Mouse (Mus musculus): ENCODE results near the gene Ccdc120. TPM values are rescaled to one million over a fixed set of nuclear protein-coding genes. Genes with fewer than 3 reads are reported as not detected.

Ccdc120 gene
- polyA plus RNA-seq, 1 experiment from 2014 or later: 4.1 TPM

DNA sequence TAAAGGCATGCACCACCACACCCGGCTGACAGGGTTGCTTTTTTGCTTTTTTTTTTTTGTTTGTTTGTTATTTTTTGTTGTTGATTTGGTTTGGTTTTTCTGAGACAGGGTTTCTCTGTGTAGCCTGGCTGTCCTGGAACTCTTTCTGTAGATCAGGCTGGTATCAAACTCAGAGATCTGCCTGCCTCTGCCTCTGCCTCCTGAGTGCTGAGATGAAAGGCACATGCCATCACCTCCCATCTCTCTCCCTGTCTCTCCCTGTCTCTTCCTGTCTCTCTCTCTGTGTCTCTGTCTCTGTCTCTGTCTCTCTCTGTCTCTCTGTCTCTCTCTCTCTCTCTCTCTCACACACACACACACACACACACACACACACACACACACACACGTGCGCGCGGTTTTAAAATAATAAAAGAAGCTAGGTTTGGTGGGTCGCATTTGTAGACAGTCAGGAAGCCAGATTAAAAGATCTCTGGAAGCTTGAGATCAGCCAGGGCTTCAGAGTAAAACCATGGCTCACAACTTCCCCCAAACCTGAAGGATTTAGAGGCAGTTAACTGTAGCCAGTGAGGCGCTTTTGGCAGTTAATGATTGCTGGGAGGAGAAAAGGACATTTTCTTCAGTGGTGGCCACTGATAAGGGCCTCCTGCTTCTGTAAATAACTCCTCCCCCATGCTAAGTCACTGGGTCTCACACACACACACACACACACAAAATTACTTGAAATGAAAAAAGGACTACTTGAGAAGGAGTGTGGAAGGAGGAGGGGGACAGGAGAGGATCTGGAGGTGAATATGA lies 27.9 kb upstream of the Ccdc120 start:
- WGBS: 61% methylated on average over 7 of the region's 7 CpGs
- Histone ChIP-seq H3K27me3 (ENCODE audit: control insufficient read depth, insufficient read depth, low read length) (no peaks in the 10 kb centered on the region), H3K27ac (ENCODE audit: low read length) (no peak overlapping the region), H3K9me3 (replicated peaks; ENCODE audit: control insufficient read depth, low read length) (no peaks in the 10 kb centered on the region), H3K4me1 (ENCODE audit: control insufficient read depth, insufficient read depth, low read length) (no peaks in the 10 kb centered on the region), H3K4me3 (ENCODE audit: low read length) (no peak overlapping the region), H3K9ac (ENCODE audit: low read length) (no peak overlapping the region), H3K4me2 (ENCODE audit: low read depth, low read length) (no peak overlapping the region), H3K36me3 (ENCODE audit: control insufficient read depth, insufficient read depth) (0 out of 2 replicates have a peak, but pooled peaks cover 2% of the 10 kb centered on the region)
- no peak for ATAC-seq (replicated peaks; ENCODE audit: extremely low read depth, insufficient read depth, low FRiP score)

DNA sequence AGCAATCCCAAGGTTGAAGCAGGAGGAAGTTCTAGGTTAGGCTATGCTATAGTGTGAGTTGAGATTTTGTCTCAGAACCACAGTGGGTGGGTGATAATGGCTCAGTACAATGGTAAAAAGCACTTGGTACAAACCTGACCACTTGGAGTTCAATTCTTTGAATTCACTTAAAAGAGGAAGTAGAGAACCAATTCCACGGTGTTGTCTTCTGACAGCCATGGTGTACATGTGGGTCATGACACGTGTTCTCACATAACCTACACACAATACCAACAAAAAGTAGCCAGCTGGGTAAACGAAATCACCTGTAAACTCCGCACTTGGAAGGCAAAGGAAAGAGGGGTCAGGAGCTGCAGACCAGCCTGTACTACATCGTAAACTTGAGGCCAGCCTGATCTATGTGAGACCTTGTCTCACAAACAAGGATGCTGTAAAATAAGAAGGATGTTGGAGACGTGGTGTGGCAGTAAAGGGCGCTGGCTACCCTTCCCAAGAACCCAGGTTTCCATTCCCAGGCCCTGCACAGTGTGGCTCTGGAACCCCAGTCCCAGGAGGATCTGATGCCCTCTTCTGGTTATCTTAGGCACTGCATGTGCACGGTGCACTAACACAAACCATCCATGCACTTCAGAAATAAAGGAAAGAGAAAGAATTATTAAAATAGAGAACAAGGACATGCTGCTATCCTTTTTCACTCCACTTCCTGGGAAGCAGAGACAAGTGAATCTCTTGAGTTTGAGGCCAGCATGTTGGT lies 25.8 kb upstream of the Ccdc120 start:
- ATAC-seq (replicated peaks; ENCODE audit: extremely low read depth, insufficient read depth, low FRiP score): no peak

DNA sequence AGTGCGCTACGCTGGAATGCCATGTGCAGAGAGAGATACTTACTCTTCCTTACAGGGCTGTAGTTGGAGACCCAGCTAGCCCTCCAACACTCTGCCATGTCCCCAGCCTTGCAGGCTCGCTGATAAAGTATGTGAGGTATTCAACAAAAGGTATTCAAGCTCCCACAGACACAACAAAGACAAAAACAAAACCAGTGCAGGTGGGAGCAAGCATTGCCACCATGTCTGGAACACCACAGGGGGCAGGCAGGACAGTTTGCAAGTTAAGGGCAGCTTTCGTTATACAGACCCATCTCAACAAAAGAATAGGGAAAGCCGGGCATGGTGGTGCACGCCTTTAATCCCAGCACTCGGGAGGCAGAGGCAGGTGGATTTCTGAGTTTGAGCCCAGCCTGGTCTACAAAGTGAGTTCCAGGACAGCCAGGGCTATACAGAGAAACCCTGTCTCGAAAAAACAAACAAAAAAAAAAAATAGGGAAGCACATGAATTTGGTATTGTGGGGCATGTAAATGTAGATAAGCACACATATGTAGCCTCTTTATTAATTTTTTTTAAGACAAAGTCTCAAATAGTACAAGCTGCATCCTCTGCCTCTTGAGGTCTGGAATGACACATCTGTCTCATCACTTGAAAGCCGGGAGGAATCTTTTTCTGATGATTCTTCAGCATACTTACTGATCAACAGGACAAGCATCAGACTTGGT lies 24.9 kb upstream of the Ccdc120 start:
- 71% methylated on average over 9 of the region's 9 CpGs for WGBS
- Histone ChIP-seq H3K27me3 (ENCODE audit: control insufficient read depth, insufficient read depth, low read length) (no peaks in the 10 kb centered on the region), H3K27ac (ENCODE audit: low read length) (no peak overlapping the region), H3K36me3 (ENCODE audit: control insufficient read depth, insufficient read depth) (peaks cover 11% of the 10 kb centered on the region; the same call in 1 of the 2 replicates), H3K4me1 (ENCODE audit: control insufficient read depth, insufficient read depth, low read length) (no peaks in the 10 kb centered on the region), H3K4me3 (ENCODE audit: low read length) (no peak overlapping the region), H3K9me3 (replicated peaks; ENCODE audit: control insufficient read depth, low read length) (no peaks in the 10 kb centered on the region), H3K9ac (ENCODE audit: low read length) (no peak overlapping the region), H3K4me2 (ENCODE audit: low read depth, low read length) (no peak overlapping the region)
- ATAC-seq (replicated peaks; ENCODE audit: extremely low read depth, insufficient read depth, low FRiP score): no peak

More for the DNA sequence above, 25.8 kb upstream of the Ccdc120 start:
- Histone ChIP-seq H3K9ac (ENCODE audit: low read length) (no peak overlapping the region), H3K4me1 (ENCODE audit: control insufficient read depth, insufficient read depth, low read length) (no peaks in the 10 kb centered on the region), H3K4me2 (ENCODE audit: low read depth, low read length) (no peak overlapping the region), H3K9me3 (replicated peaks; ENCODE audit: control insufficient read depth, low read length) (no peaks in the 10 kb centered on the region), H3K27ac (ENCODE audit: low read length) (no peak overlapping the region), H3K4me3 (ENCODE audit: low read length) (no peak overlapping the region), H3K36me3 (ENCODE audit: control insufficient read depth, insufficient read depth) (peaks cover 9% of the 10 kb centered on the region; the same call in 1 of the 2 replicates), H3K27me3 (ENCODE audit: control insufficient read depth, insufficient read depth, low read length) (no peaks in the 10 kb centered on the region)
- 46% methylated on average over 8 of the region's 8 CpGs for WGBS

DNA sequence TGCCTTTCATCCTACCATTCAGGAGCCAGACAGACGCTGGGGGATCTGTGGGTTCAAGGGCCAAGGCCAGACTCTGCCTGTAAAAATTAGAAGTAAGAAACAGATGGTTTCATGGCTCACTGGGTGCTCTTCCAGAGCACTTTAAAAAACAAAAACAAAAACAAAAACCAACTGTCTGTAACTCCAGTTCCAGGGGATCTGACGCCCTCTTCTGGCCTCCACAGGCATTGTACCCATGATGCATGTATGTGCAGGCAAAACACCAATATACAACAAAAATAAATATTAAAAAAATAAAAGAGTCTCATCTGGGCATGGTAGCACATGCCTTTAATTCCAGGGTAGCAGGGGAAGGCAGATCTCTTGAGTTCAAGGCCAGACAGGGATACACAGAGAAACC lies 22.1 kb upstream of the Ccdc120 start:
- no peak for ATAC-seq (replicated peaks; ENCODE audit: extremely low read depth, insufficient read depth, low FRiP score)
- Histone ChIP-seq H3K4me1 (ENCODE audit: control insufficient read depth, insufficient read depth, low read length) (no peaks in the 10 kb centered on the region), H3K4me2 (ENCODE audit: low read depth, low read length) (no peak overlapping the region), H3K9ac (ENCODE audit: low read length) (no peak overlapping the region), H3K27ac (ENCODE audit: low read length) (no peak overlapping the region), H3K9me3 (replicated peaks; ENCODE audit: control insufficient read depth, low read length) (no peaks in the 10 kb centered on the region), H3K4me3 (ENCODE audit: low read length) (no peak overlapping the region), H3K36me3 (ENCODE audit: control insufficient read depth, insufficient read depth) (peaks cover 13% of the 10 kb centered on the region; the same call in 1 of the 2 replicates), H3K27me3 (ENCODE audit: control insufficient read depth, insufficient read depth, low read length) (no peaks in the 10 kb centered on the region)
- 48% methylated on average over 2 of the region's 2 CpGs for WGBS

DNA sequence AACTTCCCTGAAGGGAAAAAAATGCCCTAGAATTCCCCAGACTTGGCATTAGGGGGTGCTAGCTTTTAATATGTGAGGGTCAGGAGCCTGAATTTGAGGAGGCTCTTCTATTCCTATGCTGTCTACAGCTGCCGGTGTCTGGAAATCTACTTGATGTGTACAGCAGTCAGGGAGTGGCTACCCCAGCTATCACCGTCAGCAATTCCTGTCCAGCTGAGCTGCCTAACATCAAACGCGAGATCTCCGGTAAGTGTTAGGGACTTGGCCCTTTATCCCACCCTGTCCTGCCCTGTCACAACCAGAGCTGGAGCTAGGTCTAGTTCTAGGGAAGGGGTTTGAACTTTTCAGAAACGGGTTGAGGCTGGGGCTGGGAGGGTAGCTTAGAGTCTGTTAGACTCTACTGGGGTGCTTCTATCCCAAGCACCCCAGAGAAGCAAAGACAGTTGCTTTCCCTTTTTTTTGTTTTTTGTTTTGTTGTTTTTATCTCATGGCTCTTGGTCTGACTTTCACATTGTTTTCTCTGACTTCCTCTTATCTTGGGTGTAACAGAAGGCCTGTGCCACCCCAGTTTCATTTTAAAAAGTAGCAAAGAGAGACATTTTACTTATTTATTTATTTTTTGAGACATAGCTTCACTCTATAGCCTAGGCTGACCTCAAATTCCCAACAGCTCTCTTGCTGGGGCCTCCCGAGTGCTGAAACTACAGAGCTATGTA lies 18.8 kb upstream of the Ccdc120 start:
- Histone ChIP-seq H3K4me3 (ENCODE audit: low read length) (no peak overlapping the region), H3K27me3 (ENCODE audit: control insufficient read depth, insufficient read depth, low read length) (no peaks in the 10 kb centered on the region), H3K4me2 (ENCODE audit: low read depth, low read length) (no peak overlapping the region), H3K36me3 (ENCODE audit: control insufficient read depth, insufficient read depth) (peaks cover 17% of the 10 kb centered on the region; the same call in 1 of the 2 replicates), H3K9ac (ENCODE audit: low read length) (no peak overlapping the region), H3K27ac (ENCODE audit: low read length) (no peak overlapping the region), H3K9me3 (replicated peaks; ENCODE audit: control insufficient read depth, low read length) (no peaks in the 10 kb centered on the region), H3K4me1 (ENCODE audit: control insufficient read depth, insufficient read depth, low read length) (peaks cover 7% of the 10 kb centered on the region)
- WGBS: 78% methylated on average over 7 of the region's 7 CpGs
- ATAC-seq (replicated peaks; ENCODE audit: extremely low read depth, insufficient read depth, low FRiP score): no peak

DNA sequence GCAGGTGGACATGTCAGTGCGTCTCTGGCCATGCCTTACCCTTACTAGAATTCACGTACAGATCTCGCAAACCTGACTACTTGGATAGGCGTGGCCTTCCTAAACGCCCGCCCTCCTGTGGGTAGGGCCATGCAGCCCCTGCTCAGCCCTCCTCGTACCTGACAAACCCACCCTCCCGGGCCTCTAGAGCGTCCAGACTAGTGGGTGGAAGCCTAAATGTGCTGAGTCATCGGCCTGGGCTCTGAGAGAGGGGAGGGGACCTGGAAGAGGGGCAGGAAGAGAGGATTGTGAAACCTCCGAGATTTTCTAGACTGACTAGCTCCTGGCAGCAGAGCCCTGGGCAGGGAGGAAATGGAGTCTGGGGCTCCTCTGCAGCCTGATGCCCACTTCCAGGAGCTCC lies 15.1 kb upstream of the Ccdc120 start:
- WGBS: 15% methylated on average over 11 of the region's 11 CpGs
- no peak for ATAC-seq (replicated peaks; ENCODE audit: extremely low read depth, insufficient read depth, low FRiP score)

DNA sequence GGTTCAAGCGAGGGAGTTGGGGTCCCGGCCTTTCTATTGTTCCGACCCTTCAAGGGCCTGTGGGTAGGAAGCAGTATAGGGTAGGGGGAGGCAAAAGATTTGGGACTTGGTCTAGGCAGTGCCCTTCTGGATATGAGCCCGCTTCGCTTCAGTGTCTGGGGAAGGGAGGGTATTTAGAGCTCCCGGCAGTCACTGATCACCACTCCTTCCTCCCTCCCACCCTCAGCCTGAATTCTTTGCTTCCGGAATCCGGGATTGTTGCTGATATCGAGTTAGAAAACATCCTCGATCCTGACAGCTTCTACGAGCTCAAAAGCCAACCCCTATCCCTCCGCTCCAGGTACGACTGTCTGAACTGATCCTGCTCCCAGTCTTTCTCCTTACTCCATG lies 14.6 kb upstream of the Ccdc120 start:
- H3K9me3 ChIP-seq (replicated peaks; ENCODE audit: control insufficient read depth, low read length): no peaks in the 10 kb centered on the region
- H3K4me2 ChIP-seq (ENCODE audit: low read depth, low read length): peak overlapping the region; percentile 58
- no peak for ATAC-seq (replicated peaks; ENCODE audit: extremely low read depth, insufficient read depth, low FRiP score)
- H3K36me3 ChIP-seq (ENCODE audit: control insufficient read depth, insufficient read depth): peaks cover 5% of the 10 kb centered on the region; the same call in 1 of the 2 replicates
- 25% methylated on average over 13 of the region's 13 CpGs for WGBS
- H3K27ac ChIP-seq (ENCODE audit: low read length): peak overlapping the region; percentile 4
- peaks cover 11% of the 10 kb centered on the region for H3K4me1 ChIP-seq (ENCODE audit: control insufficient read depth, insufficient read depth, low read length)
- H3K4me3 ChIP-seq (ENCODE audit: low read length): peak overlapping the region; percentile 66
- H3K9ac ChIP-seq (ENCODE audit: low read length): peak overlapping the region; percentile 41; the same call in 1 of the 2 replicates
- H3K27me3 ChIP-seq (ENCODE audit: control insufficient read depth, insufficient read depth, low read length): no peaks in the 10 kb centered on the region

More for the DNA sequence above, 15.1 kb upstream of the Ccdc120 start:
- Histone ChIP-seq H3K27me3 (ENCODE audit: control insufficient read depth, insufficient read depth, low read length) (no peaks in the 10 kb centered on the region), H3K36me3 (ENCODE audit: control insufficient read depth, insufficient read depth) (peaks cover 5% of the 10 kb centered on the region; the same call in 1 of the 2 replicates), H3K9me3 (replicated peaks; ENCODE audit: control insufficient read depth, low read length) (no peaks in the 10 kb centered on the region), H3K9ac (ENCODE audit: low read length) (no peak overlapping the region), H3K4me3 (ENCODE audit: low read length) (peak overlapping the region; percentile 66), H3K4me2 (ENCODE audit: low read depth, low read length) (peak overlapping the region; percentile 58), H3K4me1 (ENCODE audit: control insufficient read depth, insufficient read depth, low read length) (peaks cover 11% of the 10 kb centered on the region), H3K27ac (ENCODE audit: low read length) (peak overlapping the region; percentile 4)

DNA sequence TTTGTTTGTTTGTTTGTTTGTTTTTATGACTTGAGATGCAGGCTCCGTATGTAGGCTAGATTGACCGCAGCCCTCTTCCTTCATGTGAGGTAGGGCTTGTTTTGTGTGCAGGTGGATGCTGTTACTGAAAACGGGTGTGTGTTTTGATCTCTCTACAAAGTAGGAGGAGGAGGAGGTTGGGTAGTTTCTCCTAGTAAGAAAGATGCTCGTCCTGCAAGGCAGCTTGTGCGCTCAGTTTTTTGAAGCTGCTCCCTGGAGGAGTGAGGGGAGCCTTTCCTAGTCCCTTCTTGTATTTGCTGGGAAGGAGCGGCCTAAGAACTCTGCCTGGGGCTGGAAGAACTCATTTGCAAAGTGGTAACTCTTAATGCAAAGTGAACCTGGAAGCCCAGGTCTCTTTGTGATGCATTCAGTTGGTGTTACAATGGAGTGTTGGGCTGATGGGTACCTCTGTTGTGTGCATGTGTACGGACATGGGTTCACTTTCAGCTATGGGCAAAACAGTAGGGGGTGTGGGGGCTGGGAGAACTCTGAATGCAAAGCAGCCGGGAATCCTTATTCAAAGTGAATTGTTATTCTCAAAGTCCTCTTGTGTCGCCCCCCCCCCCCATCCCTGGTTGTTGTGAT lies 14.1 kb upstream of the Ccdc120 start:
- peaks cover 3% of the 10 kb centered on the region; the same call in 1 of the 2 replicates for H3K36me3 ChIP-seq (ENCODE audit: control insufficient read depth, insufficient read depth)
- peak overlapping the region; percentile 66 for H3K4me3 ChIP-seq (ENCODE audit: low read length)
- no peak for ATAC-seq (replicated peaks; ENCODE audit: extremely low read depth, insufficient read depth, low FRiP score)
- peak overlapping the region; percentile 46; the same call in 1 of the 2 replicates for H3K27ac ChIP-seq (ENCODE audit: low read length)
- peaks cover 11% of the 10 kb centered on the region for H3K4me1 ChIP-seq (ENCODE audit: control insufficient read depth, insufficient read depth, low read length)
- H3K4me2 ChIP-seq (ENCODE audit: low read depth, low read length): peak overlapping the region; percentile 58
- H3K27me3 ChIP-seq (ENCODE audit: control insufficient read depth, insufficient read depth, low read length): no peaks in the 10 kb centered on the region
- 22% methylated on average over 9 of the region's 9 CpGs for WGBS
- H3K9me3 ChIP-seq (replicated peaks; ENCODE audit: control insufficient read depth, low read length): no peaks in the 10 kb centered on the region
- H3K9ac ChIP-seq (ENCODE audit: low read length): peak overlapping the region; percentile 75
